Mouse (Mus musculus) olfactory bulb, adult 2 months (tissue): ENCODE results near the gene Ces5a.

ENCODE experiments used
- CTCF ChIP-seq: fragments of 200-500 bp; IDR thresholded peaks from 2 replicates; pipeline ENCODE4 v1.5.1; 2012; ENCODE audit warnings: low read depth, mild to moderate bottlenecking, low read length, moderate library complexity; ENCODE audit not compliant: insufficient read depth
- POLR2A ChIP-seq: fragments of 200-500 bp; IDR thresholded peaks from 2 replicates; pipeline ENCODE4 v1.6.1; 2012; ENCODE audit warnings: mild to moderate bottlenecking, low read depth, low read length, moderate library complexity; ENCODE audit not compliant: insufficient read depth

DNA sequence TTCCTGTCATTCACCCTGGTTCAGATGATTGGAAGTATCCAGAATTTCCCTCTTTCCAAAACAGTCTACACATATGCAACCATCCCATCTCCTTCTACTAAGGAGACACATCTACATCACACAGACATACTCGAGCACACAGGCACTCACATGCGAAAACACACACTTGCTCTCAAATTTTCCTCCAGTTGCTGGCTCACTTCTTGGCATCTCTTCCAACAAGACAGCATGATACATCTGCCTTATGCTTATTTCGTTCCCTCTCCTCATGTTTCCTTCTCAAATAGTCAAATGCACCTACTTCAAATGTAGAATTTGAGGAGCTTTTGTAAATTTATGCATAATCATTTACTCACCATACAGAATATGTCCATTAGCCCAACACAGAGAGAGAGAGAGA is 33.0 kb downstream of the Ces5a start:
- TF ChIP-seq POLR2A (no peak), CTCF (no peak)
